Mouse (Mus musculus): ENCODE data around the gene Mrap.

GRCm38 (mm10) chr16:90692704-90693385, 45.2 kb upstream of the Mrap start:
- TF ChIP-seq HCFC1 (IDR thresholded peaks at IDR 0.05; ENCODE audit: borderline replicate concordance, insufficient read depth, low read length) (no peak), CHD2 (IDR thresholded peaks at IDR 0.05; ENCODE audit: low read depth, low read length) (no peak), ZNF384 (IDR thresholded peaks at IDR 0.05; ENCODE audit: low read depth, low read length) (no peak), MAFK (IDR thresholded peaks at IDR 0.05; ENCODE audit: insufficient read depth, low read depth, low read length) (no peak)
